Mouse (Mus musculus) brain, embryonic 14.5 days (tissue): ENCODE data around the gene Tmem132a.

Source experiments
- CTCF ChIP-seq: fragments of 200-500 bp; IDR thresholded peaks from 2 replicates; pipeline ENCODE4 v1.5.1; 2012; ENCODE audit warnings: inconsistent platforms, mild to moderate bottlenecking, moderate library complexity, borderline replicate concordance; ENCODE audit not compliant: insufficient read depth, insufficient read length; ENCODE audit errors: extremely low read depth
- POLR2A ChIP-seq: fragments of 200-500 bp; IDR thresholded peaks from 2 replicates; pipeline ENCODE4 v1.6.1; 2012; ENCODE audit warnings: mild to moderate bottlenecking, inconsistent platforms, borderline replicate concordance; ENCODE audit not compliant: poor library complexity, insufficient read depth, insufficient read length, severe bottlenecking; ENCODE audit errors: extremely low read depth

DNA sequence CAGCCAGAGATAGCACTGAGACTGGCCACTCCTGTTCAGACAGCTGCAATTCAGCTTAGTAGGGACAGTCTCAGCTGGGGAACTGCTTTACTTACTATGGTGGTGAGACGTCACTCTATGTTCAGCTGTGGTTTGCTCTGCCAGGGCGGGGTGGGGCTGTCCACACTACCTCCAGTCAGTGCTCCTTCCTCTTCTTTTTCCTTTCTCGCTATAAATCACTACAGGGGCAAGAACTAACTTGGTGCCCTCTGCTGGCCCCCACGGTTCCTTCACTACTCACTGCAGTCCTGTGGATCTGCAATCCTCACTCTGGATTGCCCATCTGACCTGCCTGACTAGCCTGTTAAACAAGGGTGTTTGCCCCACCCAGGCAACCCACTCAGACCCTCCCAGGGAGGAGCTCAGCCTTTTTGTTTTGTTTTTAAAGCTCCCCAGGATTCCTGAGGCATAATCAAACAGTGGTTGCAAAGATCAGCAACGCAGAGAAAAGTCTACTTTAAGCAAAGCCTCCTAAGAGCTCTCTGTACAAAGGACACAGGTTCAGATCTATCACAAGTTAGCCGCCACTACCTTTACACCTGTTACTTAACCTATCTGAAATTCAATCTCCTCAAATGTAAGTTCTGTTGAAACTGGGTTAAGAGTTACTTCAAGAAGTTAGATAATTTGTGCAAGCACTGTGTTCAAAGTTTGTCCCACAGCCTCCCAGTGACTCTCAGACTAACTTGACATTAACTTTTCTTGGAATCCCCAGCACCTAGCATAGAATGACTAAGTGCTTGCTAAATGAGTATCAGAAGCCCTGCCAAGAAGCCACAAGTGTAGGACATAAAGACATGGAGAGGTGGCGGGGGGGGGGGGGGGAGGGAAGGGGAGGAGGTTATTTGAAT is 10.6 kb upstream of the Tmem132a start:
- no peak for TF ChIP-seq POLR2A
- peak; percentile 19; the same call in 1 of the 2 replicates for TF ChIP-seq CTCF
